Mouse (Mus musculus): Measurements from ENCODE around the gene Serpinb3c. TPM values are rescaled to one million over a fixed set of nuclear protein-coding genes. Genes with fewer than 3 reads are reported as not detected.

Gene Serpinb3c
- not detected for total RNA-seq (2023)

DNA sequence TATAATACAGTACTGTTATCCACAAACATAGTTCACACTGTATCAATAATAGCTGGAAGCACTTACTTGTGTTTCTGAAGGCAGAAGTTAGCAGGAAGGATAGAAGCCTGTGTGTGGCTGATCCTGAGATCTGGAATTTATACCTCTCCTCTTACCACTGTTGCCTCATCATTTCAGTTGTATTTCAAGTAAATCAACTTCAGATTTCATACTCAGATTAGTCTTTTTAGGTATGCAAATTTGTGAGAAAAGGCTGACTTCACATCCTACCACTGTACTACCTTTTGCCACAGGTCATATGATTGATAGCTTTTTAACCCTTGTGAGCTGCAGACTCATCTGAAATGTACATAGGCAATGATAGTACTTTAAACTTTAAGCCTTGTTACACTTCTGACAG lies at the start of gene Serpinb3c, which contains the start of gene Serpinb3b:
Gene Serpinb3c (minus strand): TSS at position 111 of the 400 bp plus-strand sequence.
Gene Serpinb3b (minus strand): TSS at position 101 of the 400 bp plus-strand sequence.

Other genes starting within 250 kb of the Serpinb3c start
- not detected for gene Serpinb3a, start 226.1 kb downstream of the Serpinb3c start, total RNA-seq (2023)
- not detected for gene Serpinb3d, start 194.9 kb downstream of the Serpinb3c start, total RNA-seq (2023)
- not detected for gene Serpinb3b, start within 50 bp of the Serpinb3c start, total RNA-seq (2023)
- not detected for gene Serpinb11, start 82.8 kb upstream of the Serpinb3c start, total RNA-seq (2023)
- gene Serpinb7, start 121.3 kb upstream of the Serpinb3c start, total RNA-seq (2023): not detected
- gene Serpinb2, start 233.1 kb upstream of the Serpinb3c start, total RNA-seq (2023): not detected